Mouse (Mus musculus) heart, postnatal 0 days (tissue): ENCODE measurements at regions not wholly inside any gene's neighbourhood (a gene's known extent, or its start where the extent isn't known, plus 50 kb on each side); places are given as distances from the start of the nearest gene placed in this dataset.

Experiments
- ATAC-seq: fragments of 200-750 bp; cut with Nextera tagmentation; 2 replicates; pipeline ENCODE4 v1.8.0; 2017; ENCODE audit warnings: low read depth, moderate number of reproducible peaks, moderate library complexity; ENCODE audit not compliant: insufficient read depth
- DNase-seq: peaks from one replicate; pipeline ENCODE4 v3.0.0-alpha.2; 2016; ENCODE audit warnings: low spot score
- H3K27ac ChIP-seq: fragments of 300-500 bp; sonication (generic); 2 replicates; pipeline ENCODE4 v1.5.1; 2014; ENCODE audit warnings: low read depth, mild to moderate bottlenecking
- H3K27me3 ChIP-seq: fragments of 300-500 bp; sonication (generic); 2 replicates; pipeline ENCODE4 v1.6.1; 2014; ENCODE audit warnings: low read length, mixed read lengths; ENCODE audit not compliant: control insufficient read depth, insufficient read depth
- H3K36me3 ChIP-seq: fragments of 300-500 bp; sonication (generic); replicated peaks from 2 replicates; pipeline ENCODE4 v1.6.1; 2014; ENCODE audit warnings: low read length, mixed read lengths; ENCODE audit not compliant: control insufficient read depth, insufficient read depth
- H3K4me1 ChIP-seq: fragments of 300-500 bp; sonication (generic); 2 replicates; pipeline ENCODE4 v1.6.1; 2014; ENCODE audit warnings: antibody characterized with exemption; ENCODE audit not compliant: control insufficient read depth, insufficient read depth
- H3K4me2 ChIP-seq: fragments of 300-500 bp; sonication (generic); 2 replicates; pipeline ENCODE4 v1.6.1; 2014; ENCODE audit warnings: low read depth, mild to moderate bottlenecking, low read length, moderate library complexity
- H3K4me3 ChIP-seq: fragments of 300-500 bp; sonication (generic); 2 replicates; pipeline ENCODE4 v1.5.1; 2014; ENCODE audit warnings: low read depth, low read length
- H3K9ac ChIP-seq: fragments of 300-500 bp; sonication (generic); replicated peaks from 2 replicates; pipeline ENCODE4 v1.6.1; 2014; ENCODE audit warnings: low read depth, low read length, mixed read lengths
- H3K9me3 ChIP-seq: fragments of 300-500 bp; sonication (generic); replicated peaks from 2 replicates; pipeline ENCODE4 v1.6.1; 2016; ENCODE audit warnings: low read length; ENCODE audit not compliant: control insufficient read depth
- CTCF ChIP-seq: IDR thresholded peaks from 2 replicates; pipeline ENCODE4 v1.5.1; 2016; ENCODE audit warnings: antibody characterized with exemption, control low read depth, low read depth
- EP300 ChIP-seq: IDR thresholded peaks from 2 replicates; pipeline ENCODE4 v1.6.1; 2016; ENCODE audit warnings: antibody characterized with exemption, low read depth
- WGBS: fragments of 180-500 bp; shearing (Covaris S2); extraction: QIAGEN DNeasy Blood & Tissue Kit; methylation state at CpG from one replicate; pipeline ENCODE4 v1.1.7; 2014; 5-methylcytosine and 5-hydroxymethylcytosine counted together

- no peak overlapping the region for H3K4me3 ChIP-seq
- no peak overlapping the region for H3K27ac ChIP-seq
- ATAC-seq (no peak), DNase-seq (no peak)
- no peaks in the 10 kb centered on the region for H3K36me3 ChIP-seq
- TF ChIP-seq EP300, result no peak
- WGBS, result 83% methylated on average over 4 of the region's 4 CpGs
- H3K4me1 ChIP-seq, result no peaks in the 10 kb centered on the region
- H3K9ac ChIP-seq, result no peak overlapping the region
- H3K27me3 ChIP-seq, result no peaks in the 10 kb centered on the region
- no peak overlapping the region for H3K4me2 ChIP-seq
- H3K9me3 ChIP-seq, result no peaks in the 10 kb centered on the region
Observed at GRCm38 (mm10) chr8:8367282-8367871, 293.7 kb downstream of the Efnb2 start.

GRCm38 (mm10) chr8:8361941-8362537, 299.0 kb downstream of the Efnb2 start:
- WGBS, result 57% methylated on average over 7 of the region's 7 CpGs

GRCm38 (mm10) chr8:8360586-8360985, 300.5 kb downstream of the Efnb2 start:
- no peak overlapping the region for H3K4me2 ChIP-seq
- no peak overlapping the region for H3K9ac ChIP-seq
- H3K4me3 ChIP-seq, result no peak overlapping the region
- no peaks in the 10 kb centered on the region for H3K4me1 ChIP-seq
- H3K27me3 ChIP-seq, result no peaks in the 10 kb centered on the region
- H3K27ac ChIP-seq, result no peak overlapping the region
- ATAC-seq (no peak), DNase-seq (no peak)
- no peaks in the 10 kb centered on the region for H3K36me3 ChIP-seq
- H3K9me3 ChIP-seq, result no peaks in the 10 kb centered on the region
- TF ChIP-seq CTCF (no peak), EP300 (no peak)

More at GRCm38 (mm10) chr8:8361941-8362537, 299.0 kb downstream of the Efnb2 start:
- H3K27me3 ChIP-seq, result no peaks in the 10 kb centered on the region
- H3K4me3 ChIP-seq, result no peak overlapping the region
- H3K36me3 ChIP-seq, result no peaks in the 10 kb centered on the region
- ATAC-seq, result no peak
- H3K9me3 ChIP-seq, result no peaks in the 10 kb centered on the region
- TF ChIP-seq CTCF (no peak), EP300 (no peak)
- H3K4me1 ChIP-seq, result no peaks in the 10 kb centered on the region
- no peak for DNase-seq
- H3K4me2 ChIP-seq, result no peak overlapping the region
- no peak overlapping the region for H3K9ac ChIP-seq
- no peak overlapping the region for H3K27ac ChIP-seq

GRCm38 (mm10) chr8:8354977-8355376, 306.1 kb downstream of the Efnb2 start:
- no peak for DNase-seq
- Histone ChIP-seq H3K9ac (no peak overlapping the region), H3K9me3 (no peaks in the 10 kb centered on the region), H3K36me3 (no peaks in the 10 kb centered on the region), H3K4me2 (no peak overlapping the region), H3K4me3 (no peak overlapping the region), H3K27ac (no peak overlapping the region), H3K27me3 (no peaks in the 10 kb centered on the region), H3K4me1 (no peaks in the 10 kb centered on the region)
- TF ChIP-seq EP300 (no peak), CTCF (no peak)
- WGBS, result 90% methylated on average over 4 of the region's 4 CpGs
- no peak for ATAC-seq

- ATAC-seq (no peak), DNase-seq (no peak)
- 70% methylated on average over 2 of the region's 2 CpGs for WGBS
- Histone ChIP-seq H3K4me2 (no peak overlapping the region), H3K27me3 (no peaks in the 10 kb centered on the region), H3K9me3 (no peaks in the 10 kb centered on the region), H3K9ac (no peak overlapping the region), H3K4me1 (no peaks in the 10 kb centered on the region), H3K27ac (no peak overlapping the region), H3K36me3 (no peaks in the 10 kb centered on the region), H3K4me3 (no peak overlapping the region)
- no peak for TF ChIP-seq CTCF
- TF ChIP-seq EP300, result no peak
Observed at GRCm38 (mm10) chr8:8344661-8345060, 316.4 kb downstream of the Efnb2 start.
